Mouse (Mus musculus): ENCODE results near the gene Mfap3. TPM values are rescaled to one million over a fixed set of nuclear protein-coding genes. Genes with fewer than 3 reads are reported as not detected.
"Not testable (repeated sequence)": the region's sequence is repeated elsewhere in the genome, so short reads cannot be mapped to it uniquely, and the experiment has no call there.

The Mfap3 gene
- total RNA-seq, 4 experiments from 2014 or later: 6.1 to 11.0 (median 8.3) TPM

DNA sequence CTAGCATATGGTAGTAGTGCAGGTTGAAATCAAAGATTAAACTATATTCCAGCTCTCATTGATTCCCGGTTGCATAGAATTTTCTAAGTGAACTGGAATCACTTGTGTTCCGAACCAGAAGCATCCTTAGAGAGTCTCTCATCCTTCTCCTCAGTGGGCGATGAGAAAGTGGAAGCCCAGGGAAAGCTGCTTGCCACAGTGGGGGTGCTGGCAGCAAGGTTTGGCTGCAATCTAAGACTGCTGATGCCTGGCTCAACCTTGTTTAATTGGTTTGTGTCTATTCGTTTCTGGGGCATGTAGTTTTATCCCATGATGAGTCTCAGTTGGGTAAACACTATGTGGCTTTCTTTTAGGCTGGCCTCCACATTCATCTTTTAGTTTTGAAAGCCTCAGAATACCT lies 9.0 kb downstream of the Mfap3 start:
- no peak for DNase-seq (ENCODE audit: low spot score in 2 of 2)

DNA sequence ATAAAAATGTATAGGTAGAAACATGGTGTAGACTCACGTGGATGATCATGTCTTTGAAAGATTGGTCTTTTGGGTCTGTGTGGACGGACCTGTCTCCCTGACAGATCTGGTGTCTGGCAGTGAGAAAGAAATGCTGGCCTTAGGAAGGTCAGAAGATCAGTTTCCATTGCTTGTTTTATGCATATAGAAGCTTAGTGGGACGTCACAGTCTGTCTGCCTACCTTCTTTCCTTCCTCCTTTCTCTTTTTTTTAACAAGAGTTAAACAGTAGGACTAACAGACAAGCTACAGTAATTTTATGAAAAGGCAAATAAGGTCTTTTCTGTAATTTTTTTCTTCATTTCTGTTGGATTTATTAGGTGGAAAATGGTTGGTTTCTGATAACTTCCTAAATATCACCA lies 10.6 kb downstream of the Mfap3 start:
- DNase-seq (ENCODE audit: low spot score in 2 of 2): no peak

DNA sequence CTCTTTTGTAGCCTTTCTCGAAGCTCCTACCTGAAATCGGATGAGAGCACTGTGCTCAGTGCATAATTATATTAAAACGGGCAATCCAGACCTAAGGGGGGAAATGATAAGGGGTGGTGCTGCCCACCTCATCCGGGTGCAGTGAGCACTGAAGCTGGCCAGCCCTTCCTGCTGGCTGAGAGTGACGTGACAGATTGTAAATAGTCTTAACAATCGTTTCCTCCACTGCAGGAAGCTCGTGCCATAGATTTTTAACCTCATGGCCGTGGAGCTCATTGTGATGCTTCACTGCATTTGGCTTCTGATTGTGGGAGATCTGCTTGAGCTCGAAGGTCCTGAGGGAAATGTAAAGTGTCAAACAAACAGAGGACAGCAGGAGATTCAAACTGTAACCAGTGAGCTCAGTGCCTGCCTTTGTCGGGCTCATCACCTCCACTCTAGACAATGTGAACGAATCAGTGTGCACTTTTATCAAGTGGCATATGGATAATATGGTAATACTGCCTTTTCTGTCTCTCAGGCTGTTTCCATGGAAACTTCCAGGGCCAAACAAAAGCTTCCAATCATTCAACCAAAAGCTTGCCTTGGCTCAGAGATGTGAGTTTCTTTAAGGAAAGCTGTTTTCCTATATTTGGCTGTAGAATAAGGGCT lies 13.0 kb downstream of the Mfap3 start:
- no peak for DNase-seq (ENCODE audit: low spot score in 2 of 2)

DNA sequence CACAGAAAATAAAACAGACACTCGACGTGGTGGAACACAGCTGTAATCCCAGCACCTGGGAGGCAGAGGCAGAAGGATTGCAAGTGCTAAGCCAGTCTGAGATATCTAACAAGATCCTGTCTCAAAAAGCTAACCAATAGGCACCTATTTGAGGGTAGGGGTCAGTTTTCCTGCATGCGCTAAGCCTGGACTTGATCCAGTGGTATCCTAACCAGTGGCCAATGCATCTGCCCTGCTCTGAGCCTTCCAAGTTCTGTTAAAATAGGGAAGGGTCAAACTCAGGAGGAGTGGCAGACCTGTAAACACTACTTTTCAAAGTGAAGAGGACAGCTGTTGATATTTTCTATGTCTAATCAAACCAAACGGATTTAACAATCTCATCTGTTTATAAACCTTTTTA lies 13.8 kb downstream of the Mfap3 start:
- DNase-seq (ENCODE audit: low spot score in 2 of 2): no peak

DNA sequence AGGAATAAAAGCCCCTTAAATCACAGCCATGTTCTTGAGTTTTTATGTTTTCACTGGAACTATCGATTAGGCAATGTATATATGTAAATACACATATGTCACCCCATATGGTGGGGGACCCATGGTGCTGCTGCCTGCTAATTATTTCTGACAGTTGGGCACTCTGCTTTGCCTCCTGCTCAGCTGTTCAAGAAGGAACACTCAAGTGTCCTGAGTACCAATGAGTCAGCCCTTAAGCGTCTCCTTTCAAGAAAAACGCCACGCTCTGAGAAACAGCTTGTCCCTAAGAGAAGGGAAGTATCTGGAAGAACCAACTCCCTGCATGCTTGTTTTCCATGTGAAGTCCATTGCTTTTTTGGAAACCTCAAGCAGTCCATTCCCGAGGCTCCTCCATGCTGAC lies 17.4 kb downstream of the Mfap3 start:
- DNase-seq (ENCODE audit: low spot score in 2 of 2): no peak

GRCm38 (mm10) chr11:57539841-57540418 lies 21.5 kb downstream of the Mfap3 start:
- DNase-seq (ENCODE audit: low spot score in 2 of 2): no peak

DNA sequence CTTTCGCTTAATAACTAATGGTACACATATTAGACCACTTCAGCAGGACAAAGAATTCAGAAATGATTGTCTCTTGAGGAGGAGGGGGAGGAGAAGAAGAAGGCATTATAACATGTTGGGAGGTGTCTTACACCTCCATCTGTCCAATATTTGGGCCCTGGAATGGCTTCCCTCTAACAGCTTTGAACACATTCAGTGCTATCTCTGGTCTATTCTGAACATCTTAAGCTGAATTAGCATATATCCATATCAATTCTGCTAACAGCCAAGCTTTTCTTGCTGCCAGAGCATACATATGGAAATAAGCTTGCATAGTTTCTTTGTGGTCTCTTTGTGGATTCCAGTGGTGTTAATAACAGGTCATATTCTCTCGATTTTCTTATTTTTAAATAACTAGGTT lies 22.2 kb downstream of the Mfap3 start:
- DNase-seq (ENCODE audit: low spot score in 2 of 2): no peak

GRCm38 (mm10) chr11:57548618-57549550 lies 30.4 kb downstream of the Mfap3 start:
- DNase-seq (ENCODE audit: low spot score in 2 of 2): peak; percentile 59 to 63

DNA sequence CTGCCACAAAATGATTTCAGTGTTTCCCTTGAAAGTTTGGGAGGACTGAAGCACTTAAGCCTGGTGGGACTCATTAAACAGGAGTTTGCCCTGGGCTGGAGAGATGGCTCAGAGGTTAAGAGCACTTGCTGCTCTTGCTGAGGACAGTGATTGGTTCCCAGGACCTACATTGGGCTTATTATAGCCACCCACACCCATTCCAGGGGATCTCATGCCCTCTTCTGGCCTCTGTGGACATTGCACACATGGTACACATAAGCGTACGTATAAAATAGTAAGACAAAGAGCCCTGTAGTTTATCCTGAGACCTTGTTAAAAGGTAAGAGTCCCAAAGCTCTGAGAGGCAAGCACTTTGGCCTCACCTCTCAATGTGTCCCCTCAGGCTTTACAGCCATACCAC lies 31.8 kb downstream of the Mfap3 start:
- DNase-seq (ENCODE audit: low spot score in 2 of 2): no peak

DNA sequence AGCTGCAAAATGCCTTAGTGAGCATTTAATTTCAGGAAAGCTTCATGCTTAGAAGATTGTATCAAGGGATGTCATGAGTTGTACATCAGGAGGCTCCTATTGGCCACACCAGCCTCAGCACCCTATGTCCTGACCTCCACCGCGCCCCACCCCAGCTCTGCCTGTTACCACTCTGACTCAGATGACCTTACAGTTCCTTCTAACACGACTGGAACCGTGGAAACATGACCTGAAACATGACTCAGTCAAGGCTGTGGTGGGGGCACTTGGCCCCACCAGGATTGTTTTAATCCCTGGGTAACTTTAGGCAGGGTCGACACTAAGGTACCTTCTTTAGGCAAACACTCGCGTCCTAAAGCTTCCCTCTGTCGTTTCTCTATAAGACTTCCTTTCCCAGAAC lies 32.6 kb downstream of the Mfap3 start:
- no peak for DNase-seq (ENCODE audit: low spot score in 2 of 2)

DNA sequence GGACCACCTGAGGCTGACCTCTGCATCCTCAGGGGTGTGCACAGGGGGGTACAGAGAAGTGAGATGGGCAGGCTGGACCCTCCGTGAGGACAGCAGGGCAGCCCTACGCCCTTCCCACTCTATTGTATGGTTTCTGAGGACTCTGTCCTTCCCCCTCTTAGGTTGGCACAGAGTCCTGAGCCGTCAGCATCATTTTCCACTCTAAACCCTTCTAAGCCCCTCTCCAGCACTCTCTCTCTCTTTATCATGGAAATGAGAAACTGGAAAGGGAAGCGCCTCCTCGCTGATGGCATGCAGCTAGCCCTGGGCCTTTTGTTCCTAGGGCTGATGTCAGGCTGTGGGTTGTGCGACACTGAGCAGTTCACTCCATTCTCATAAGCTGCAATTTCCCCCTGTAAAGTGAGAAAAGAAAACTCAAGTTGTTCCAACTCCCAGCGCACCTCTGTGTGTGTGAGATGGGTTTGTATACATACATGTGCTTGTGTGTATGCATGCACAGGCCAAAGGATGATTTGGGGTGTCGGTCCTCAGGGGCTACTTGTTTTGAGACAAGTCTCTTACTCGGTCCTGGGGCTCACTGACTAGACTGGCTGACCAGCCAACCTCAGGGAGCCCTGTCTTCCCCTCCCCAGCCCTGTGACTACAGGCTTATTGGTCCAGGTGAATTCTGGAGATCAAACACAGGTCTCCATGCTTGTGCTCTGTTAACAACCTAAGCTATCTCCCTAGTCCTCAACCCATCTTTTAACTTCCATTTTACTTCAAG lies 34.7 kb downstream of the Mfap3 start:
- DNase-seq (ENCODE audit: low spot score in 2 of 2): no peak

DNA sequence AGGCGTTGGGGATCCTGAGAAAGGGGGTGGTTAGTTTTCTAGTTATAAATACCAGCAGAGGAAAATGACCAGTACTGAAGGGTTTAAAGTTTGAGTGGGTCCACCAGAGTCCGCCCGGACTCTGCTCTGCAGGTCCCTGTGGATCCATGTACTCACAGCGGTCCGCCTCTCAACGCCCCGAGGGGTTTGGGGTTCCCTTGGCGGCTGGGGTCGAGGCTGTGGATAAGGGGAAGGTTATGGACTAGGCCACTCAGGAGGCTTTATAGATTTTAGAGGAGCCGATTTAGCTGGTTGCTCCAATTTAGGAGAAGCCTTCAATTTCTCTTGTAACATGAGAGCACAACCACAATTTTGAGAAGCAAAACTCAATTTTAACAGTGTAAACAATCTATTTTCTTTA lies 39.5 kb downstream of the Mfap3 start:
- DNase-seq (ENCODE audit: low spot score in 2 of 2): not testable (repeated sequence)

DNA sequence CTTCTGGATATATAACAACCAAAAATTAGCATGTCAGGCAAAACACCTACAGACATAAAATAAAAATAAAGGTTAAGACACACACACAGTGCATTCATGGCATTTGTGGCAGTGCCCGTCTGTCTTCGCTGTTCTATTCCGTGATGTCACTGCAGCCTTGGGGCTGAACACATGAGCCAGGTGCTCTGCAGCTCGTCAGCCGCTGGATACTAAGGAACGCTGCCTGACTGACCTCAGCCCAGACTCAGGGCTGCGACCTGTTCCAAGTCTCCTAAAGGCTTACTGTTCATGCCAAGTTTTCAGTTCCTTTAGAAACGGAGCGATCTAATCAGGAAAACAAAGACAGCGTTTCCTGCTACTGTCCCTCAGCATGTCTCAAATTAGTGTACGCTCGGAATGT lies 46.1 kb downstream of the Mfap3 start:
- DNase-seq (ENCODE audit: low spot score in 2 of 2): no peak

- no peak for DNase-seq (ENCODE audit: low spot score in 2 of 2)
Measured at GRCm38 (mm10) chr11:57566091-57567035, 47.9 kb downstream of the Mfap3 start.

- DNase-seq (ENCODE audit: low spot score in 2 of 2): no peak
Measured at GRCm38 (mm10) chr11:57568950-57569490, 50.6 kb downstream of the Mfap3 start.

- no peak for DNase-seq (ENCODE audit: low spot score in 2 of 2)
Measured at GRCm38 (mm10) chr11:57571035-57571434, 52.6 kb downstream of the Mfap3 start.

DNA sequence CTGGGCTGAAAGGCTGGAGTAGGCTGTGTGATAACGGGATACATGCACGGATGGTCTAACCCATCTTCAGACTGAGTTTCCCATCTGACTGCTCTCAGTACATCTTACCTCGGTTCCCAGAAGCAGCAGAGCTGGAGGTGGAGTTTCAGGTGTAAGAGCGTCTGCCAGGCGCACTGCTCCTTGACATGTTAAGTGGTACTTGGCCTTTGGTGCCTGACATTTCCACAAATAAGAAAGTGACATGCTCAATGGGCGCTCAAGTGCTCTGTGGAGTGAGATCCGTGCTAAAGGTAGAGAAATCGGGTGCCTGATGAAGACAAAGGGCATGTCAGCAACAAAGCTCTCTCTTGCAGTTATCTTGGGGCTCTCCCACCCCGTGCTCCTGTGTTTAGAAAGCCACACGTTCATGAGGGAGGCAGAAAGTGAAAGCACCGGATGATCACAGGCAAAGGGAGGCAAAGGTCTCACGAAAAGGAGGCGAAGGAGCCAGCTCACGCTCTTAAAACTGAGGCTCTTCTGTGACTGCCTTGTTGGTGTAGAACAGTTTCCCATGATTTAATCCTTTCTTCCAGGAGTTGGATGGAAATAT lies 55.3 kb downstream of the Mfap3 start:
- no peak for DNase-seq (ENCODE audit: low spot score in 2 of 2)

- DNase-seq (ENCODE audit: low spot score in 2 of 2): no peak
Measured at GRCm38 (mm10) chr11:57576871-57577515, 58.5 kb downstream of the Mfap3 start.

All from gastrocnemius, adult 8-10 months (tissue).